Mouse (Mus musculus) lung, embryonic 14.5 days (tissue): ENCODE measurements around the gene Hdac8. TPM values are rescaled to one million over a fixed set of nuclear protein-coding genes. Genes with fewer than 3 reads are reported as not detected.

Experiments used
- ATAC-seq: fragments of 200-750 bp; cut with Nextera tagmentation; 2 replicates; pipeline ENCODE4 v1.8.0; 2017; ENCODE audit warnings: mild to moderate bottlenecking, moderate TSS enrichment, moderate library complexity; ENCODE audit not compliant: insufficient read depth
- DNase-seq: peaks from one replicate; pipeline ENCODE4 v3.0.0-alpha.2; 2015
- H3K27ac ChIP-seq: fragments of 300-500 bp; sonication (generic); 2 replicates; pipeline ENCODE4 v1.5.1; 2014; ENCODE audit warnings: low read depth, mild to moderate bottlenecking, moderate library complexity
- H3K27me3 ChIP-seq: fragments of 300-500 bp; sonication (generic); 2 replicates; pipeline ENCODE4 v1.6.1; 2014; ENCODE audit warnings: low read length, control low read depth; ENCODE audit not compliant: insufficient read depth
- H3K36me3 ChIP-seq: fragments of 300-500 bp; sonication (generic); 2 replicates; pipeline ENCODE4 v1.6.1; 2014; ENCODE audit warnings: control low read depth; ENCODE audit not compliant: insufficient read depth
- H3K4me1 ChIP-seq: fragments of 300-500 bp; sonication (generic); 2 replicates; pipeline ENCODE4 v1.6.1; 2014; ENCODE audit warnings: antibody characterized with exemption, control low read depth; ENCODE audit not compliant: insufficient read depth
- H3K4me2 ChIP-seq: fragments of 300-500 bp; sonication (generic); 2 replicates; pipeline ENCODE4 v1.6.1; 2014; ENCODE audit warnings: mild to moderate bottlenecking
- H3K4me3 ChIP-seq: fragments of 300-500 bp; sonication (generic); 2 replicates; pipeline ENCODE4 v1.5.1; 2014; ENCODE audit warnings: low read depth, low read length
- H3K9ac ChIP-seq: fragments of 300-500 bp; sonication (generic); 2 replicates; pipeline ENCODE4 v1.6.1; 2014
- H3K9me3 ChIP-seq: fragments of 300-500 bp; sonication (generic); 2 replicates; pipeline ENCODE4 v1.6.1; 2016; ENCODE audit warnings: low read depth, low read length, control low read depth
- CTCF ChIP-seq: IDR thresholded peaks from 2 replicates; pipeline ENCODE4 v1.5.1; 2016; ENCODE audit warnings: antibody characterized with exemption, low read depth
- WGBS: fragments of 180-500 bp; shearing (Covaris S2); extraction: QIAGEN DNeasy Blood & Tissue Kit; methylation state at CpG from one replicate; pipeline ENCODE4 v1.1.7; 2014; 5-methylcytosine and 5-hydroxymethylcytosine counted together
- polyA plus RNA-seq: library from polyadenylated mRNA; unstranded; fragments of >200 nt; fragmentation: Nextera tagmentation; extraction: Ambion mirVana; gene quantifications from 2 replicates; pipeline ENCODE4 v1.2.1, GENCODE M21; 2014

Gene Hdac8
- polyA plus RNA-seq, 1 experiment from 2014 or later: 3.1 TPM

DNA sequence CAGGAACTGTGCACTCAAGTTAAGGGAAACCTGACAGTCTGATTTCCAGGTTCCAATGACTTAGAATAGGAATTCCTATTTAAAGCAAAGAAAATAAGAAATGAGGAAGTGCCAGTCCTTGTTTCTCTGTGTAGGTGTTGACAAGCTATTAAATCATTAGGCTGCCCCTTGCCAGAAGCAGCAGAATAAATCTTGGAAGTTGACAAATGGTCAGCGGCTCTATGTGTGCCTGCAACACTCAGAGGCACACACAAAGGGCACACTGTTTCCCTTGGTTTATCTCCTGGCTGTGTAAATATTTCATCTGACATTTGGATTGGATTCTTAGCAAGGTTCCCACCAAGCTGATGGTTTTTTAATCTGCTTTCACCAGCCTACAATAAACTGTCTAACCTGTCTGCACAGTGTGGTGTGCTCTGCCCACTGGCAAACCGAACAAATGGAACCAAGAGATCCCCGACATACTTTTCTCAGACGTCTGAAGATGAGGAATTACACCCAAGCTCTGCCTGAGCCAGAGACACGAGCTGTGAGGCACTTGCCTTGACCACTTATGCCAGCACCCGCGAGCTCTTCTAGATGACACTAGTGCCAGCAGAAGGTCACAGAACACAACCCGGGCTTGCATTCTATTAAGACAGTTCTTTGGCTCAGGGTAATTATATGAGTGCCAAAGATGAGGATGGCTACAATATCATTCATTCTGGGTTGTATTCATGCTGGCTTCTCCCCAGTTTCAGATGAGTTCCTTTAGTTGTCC, 165.6 kb downstream of the Hdac8 start:
- no peak for ATAC-seq
- TF ChIP-seq CTCF: no peak

GRCm38 (mm10) chrX:102319696-102320095, 185.5 kb downstream of the Hdac8 start:
- ATAC-seq (no peak), DNase-seq (peak; percentile 24)
- Histone ChIP-seq H3K4me1 (no peaks in the 10 kb centered on the region), H3K27me3 (no peaks in the 10 kb centered on the region), H3K4me3 (no peak overlapping the region), H3K4me2 (no peak overlapping the region), H3K36me3 (no peaks in the 10 kb centered on the region), H3K9me3 (no peaks in the 10 kb centered on the region), H3K27ac (no peak overlapping the region), H3K9ac (no peak overlapping the region)
- no peak for TF ChIP-seq CTCF
- 55% methylated on average over 3 of the region's 3 CpGs for WGBS

More for the DNA sequence above, 165.6 kb downstream of the Hdac8 start:
- Histone ChIP-seq H3K9ac (no peak overlapping the region), H3K4me1 (no peaks in the 10 kb centered on the region), H3K36me3 (no peaks in the 10 kb centered on the region), H3K4me3 (no peak overlapping the region), H3K9me3 (no peaks in the 10 kb centered on the region), H3K27me3 (no peaks in the 10 kb centered on the region; the same call in 1 of the 2 replicates), H3K4me2 (no peak overlapping the region), H3K27ac (no peak overlapping the region)
- peak; percentile 2 for DNase-seq
- WGBS: 33% methylated on average over 8 of the region's 8 CpGs

DNA sequence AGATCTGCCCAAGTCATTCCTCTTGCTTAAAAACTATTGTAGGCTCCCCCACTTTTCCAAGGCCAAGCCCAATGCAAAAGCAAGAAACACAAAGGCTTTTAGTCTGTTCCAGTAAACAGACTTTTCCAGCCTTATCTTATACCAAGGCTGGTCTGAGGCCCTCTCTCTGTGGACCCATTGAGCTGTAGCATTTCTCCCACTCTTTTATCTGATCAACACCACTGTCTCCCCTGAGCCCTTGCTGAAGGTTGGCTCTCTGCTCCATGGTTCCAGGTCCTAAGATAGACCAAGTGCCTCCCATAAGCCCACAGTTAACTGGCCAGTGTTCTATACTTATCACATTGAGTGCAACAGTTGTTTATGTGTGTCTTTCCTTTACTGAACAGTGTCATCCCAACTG, 185.9 kb downstream of the Hdac8 start:
- Histone ChIP-seq H3K4me1 (no peaks in the 10 kb centered on the region), H3K27me3 (no peaks in the 10 kb centered on the region), H3K9ac (no peak overlapping the region), H3K36me3 (no peaks in the 10 kb centered on the region), H3K4me3 (no peak overlapping the region), H3K9me3 (no peaks in the 10 kb centered on the region), H3K27ac (no peak overlapping the region), H3K4me2 (no peak overlapping the region)
- no peak for ATAC-seq
- TF ChIP-seq CTCF: no peak
- DNase-seq: no peak

DNA sequence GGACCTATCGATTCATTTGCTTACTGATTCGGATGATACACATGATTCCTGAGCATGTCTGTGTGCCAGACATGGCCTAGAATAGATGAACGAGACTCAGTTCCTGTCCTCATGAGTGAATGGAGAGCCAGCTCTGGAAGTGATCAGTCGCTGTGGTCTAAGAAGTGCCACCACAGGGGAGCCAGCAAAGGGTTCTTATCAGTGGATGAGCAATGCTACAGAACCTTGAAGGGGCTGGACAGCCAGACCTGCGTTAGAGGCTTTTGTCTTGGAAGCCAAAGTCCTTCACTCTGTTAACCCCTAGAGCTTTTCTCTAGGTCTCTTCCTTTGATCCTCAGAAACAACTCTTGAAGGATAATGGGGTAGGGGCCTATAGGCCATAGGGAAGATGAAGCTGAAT, 186.4 kb downstream of the Hdac8 start:
- Histone ChIP-seq H3K36me3 (no peaks in the 10 kb centered on the region), H3K9ac (no peak overlapping the region), H3K4me3 (no peak overlapping the region), H3K9me3 (no peaks in the 10 kb centered on the region), H3K27ac (no peak overlapping the region), H3K4me2 (no peak overlapping the region), H3K4me1 (no peaks in the 10 kb centered on the region), H3K27me3 (no peaks in the 10 kb centered on the region)
- DNase-seq: no peak
- TF ChIP-seq CTCF: no peak
- 79% methylated on average over 5 of the region's 5 CpGs for WGBS
- ATAC-seq: no peak

- Histone ChIP-seq H3K4me2 (no peak overlapping the region), H3K27ac (no peak overlapping the region), H3K4me1 (no peaks in the 10 kb centered on the region), H3K9ac (no peak overlapping the region), H3K4me3 (no peak overlapping the region), H3K27me3 (no peaks in the 10 kb centered on the region), H3K36me3 (no peaks in the 10 kb centered on the region), H3K9me3 (no peaks in the 10 kb centered on the region)
- 43% methylated on average over 3 of the region's 3 CpGs for WGBS
- ATAC-seq (no peak), DNase-seq (no peak)
- TF ChIP-seq CTCF: no peak
These were observed 194.0 kb downstream of the Hdac8 start for GRCm38 (mm10) chrX:102311119-102311518.

DNA sequence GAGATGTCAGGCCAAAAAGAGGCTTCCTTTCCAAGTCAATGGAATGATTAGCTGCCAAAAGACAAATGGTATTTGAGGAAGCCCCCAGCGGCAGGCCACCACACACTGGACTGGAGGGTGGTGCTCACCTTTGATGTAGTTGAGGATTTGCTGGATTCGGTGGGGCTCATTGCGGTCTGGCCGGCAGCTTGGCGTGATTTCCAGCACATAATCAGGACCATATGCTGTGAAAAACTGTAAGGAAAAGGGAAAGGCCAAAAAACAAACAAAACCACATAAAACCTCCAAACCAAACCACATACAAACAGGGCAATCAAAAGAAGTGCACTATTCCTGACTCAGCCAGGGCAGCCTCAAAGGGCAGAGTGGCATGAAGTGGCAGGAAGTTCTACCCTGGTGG, 197.6 kb downstream of the Hdac8 start:
- Histone ChIP-seq H3K36me3 (no peaks in the 10 kb centered on the region), H3K27me3 (no peaks in the 10 kb centered on the region), H3K4me1 (no peaks in the 10 kb centered on the region), H3K27ac (no peak overlapping the region), H3K9me3 (no peaks in the 10 kb centered on the region), H3K4me2 (no peak overlapping the region), H3K4me3 (no peak overlapping the region), H3K9ac (no peak overlapping the region)
- DNase-seq: no peak
- WGBS: 47% methylated on average over 5 of the region's 5 CpGs
- no peak for ATAC-seq
- TF ChIP-seq CTCF: no peak

- H3K4me1 ChIP-seq: no peaks in the 10 kb centered on the region
- H3K36me3 ChIP-seq: no peaks in the 10 kb centered on the region
- WGBS: 54% methylated on average over 4 of the region's 4 CpGs
- H3K4me3 ChIP-seq: no peak overlapping the region
- DNase-seq (peak; percentile 2), ATAC-seq (no peak)
- H3K4me2 ChIP-seq: no peak overlapping the region
- no peak overlapping the region for H3K9ac ChIP-seq
- H3K9me3 ChIP-seq: no peaks in the 10 kb centered on the region
- H3K27ac ChIP-seq: no peak overlapping the region
- TF ChIP-seq CTCF: no peak
- no peaks in the 10 kb centered on the region for H3K27me3 ChIP-seq
These were observed 199.4 kb downstream of the Hdac8 start for GRCm38 (mm10) chrX:102305806-102306205.
